Mouse (Mus musculus): ENCODE measurements around the gene Syne1.

DNA sequence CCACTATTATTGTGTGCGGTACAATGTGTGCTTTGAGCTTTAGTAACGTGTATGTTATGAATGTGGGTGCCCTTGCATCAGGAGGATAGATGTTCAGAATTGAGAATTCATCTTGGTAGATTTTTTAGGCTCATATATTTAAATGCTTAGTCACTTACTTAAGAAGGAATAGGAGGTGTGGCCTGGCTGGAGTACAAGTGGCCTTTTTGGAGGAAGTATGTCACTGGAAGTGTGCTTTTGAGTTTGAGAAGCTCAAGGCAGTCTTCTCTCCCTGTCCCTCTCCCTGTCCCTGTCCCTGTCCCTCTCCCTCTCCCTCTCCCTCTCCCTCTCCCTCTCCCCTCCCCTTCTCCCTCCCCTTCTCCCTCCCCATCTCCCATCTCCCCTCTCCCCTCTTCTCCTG lies 39.8 kb upstream of the Syne1 start:
- no peak for TF ChIP-seq EP300 (IDR thresholded peaks at IDR 0.05; ENCODE audit: insufficient read depth, low read depth, low read length)
- peak; percentile 46; the same call in 1 of the 2 replicates for TF ChIP-seq POLR2A (IDR thresholded peaks at IDR 0.05; ENCODE audit: insufficient read depth, low read depth, low read length)
